Mouse (Mus musculus): Measurements from ENCODE around the gene Rsph10b. TPM values are rescaled to one million over a fixed set of nuclear protein-coding genes. Genes with fewer than 3 reads are reported as not detected.

Rsph10b gene
- polyA plus RNA-seq, 1 experiment from 2014 or later = 3.9 TPM

DNA sequence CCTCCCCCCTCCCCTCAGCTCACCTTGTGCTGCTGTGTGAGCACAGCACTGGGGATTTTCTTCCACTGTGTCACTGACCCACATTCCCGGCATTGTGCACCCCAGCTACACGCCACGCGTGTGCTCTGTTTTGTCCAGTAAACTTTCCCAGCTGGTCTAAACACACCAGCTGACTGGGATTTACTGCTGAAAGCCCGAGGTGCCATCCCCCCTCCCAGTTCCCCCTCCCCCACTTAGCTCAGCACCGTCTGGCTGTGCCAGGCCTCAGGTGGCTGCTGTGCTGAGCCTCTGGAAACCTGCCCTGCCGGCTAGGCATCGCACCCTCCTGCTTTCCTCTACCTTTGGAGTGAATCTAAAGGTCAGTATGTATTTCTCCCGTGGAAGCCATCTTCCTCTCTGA is 48.0 kb downstream of the Rsph10b start:
- DNase-seq (ENCODE audit: low spot score) (no peak), ATAC-seq (ENCODE audit: low FRiP score) (no peak)
- Histone ChIP-seq H3K9ac (no peak overlapping the region), H3K27ac (no peak overlapping the region), H3K36me3 (replicated peaks; ENCODE audit: control insufficient read depth, insufficient read depth) (peaks cover 30% of the 10 kb centered on the region), H3K9me3 (ENCODE audit: control insufficient read depth, low read length) (no peaks in the 10 kb centered on the region), H3K4me3 (replicated peaks; ENCODE audit: low read length) (no peak overlapping the region), H3K4me1 (replicated peaks; ENCODE audit: control insufficient read depth, insufficient read depth, low read length) (no peaks in the 10 kb centered on the region), H3K4me2 (replicated peaks) (no peak overlapping the region), H3K27me3 (ENCODE audit: control insufficient read depth, insufficient read depth, low read length) (no peaks in the 10 kb centered on the region)
- 28% methylated on average over 9 of the region's 9 CpGs for whole genome bisulfite sequencing

DNA sequence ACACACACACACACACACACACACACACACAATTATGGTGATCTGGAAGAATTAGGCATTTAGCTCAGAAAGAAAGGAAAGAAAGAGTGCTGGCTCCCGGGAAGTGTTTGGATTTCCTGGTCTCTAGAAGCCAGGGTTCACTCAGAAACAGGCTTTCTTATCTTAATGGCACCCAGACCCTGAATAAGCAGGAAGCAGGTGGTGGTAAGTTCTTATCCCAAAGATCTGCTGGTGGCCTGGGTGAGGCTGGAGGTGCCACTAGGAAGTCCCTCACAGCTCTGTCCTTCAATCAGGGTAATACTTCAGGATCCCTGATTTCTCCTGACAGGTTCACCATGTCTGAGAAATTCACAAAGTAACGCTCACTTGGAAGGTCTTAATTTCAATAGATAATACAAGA is 49.5 kb downstream of the Rsph10b start:
- Histone ChIP-seq H3K27ac (no peak overlapping the region), H3K9ac (no peak overlapping the region), H3K9me3 (ENCODE audit: control insufficient read depth, low read length) (no peaks in the 10 kb centered on the region), H3K4me1 (replicated peaks; ENCODE audit: control insufficient read depth, insufficient read depth, low read length) (no peaks in the 10 kb centered on the region), H3K4me3 (replicated peaks; ENCODE audit: low read length) (no peak overlapping the region), H3K36me3 (replicated peaks; ENCODE audit: control insufficient read depth, insufficient read depth) (peaks cover 44% of the 10 kb centered on the region), H3K4me2 (replicated peaks) (no peak overlapping the region), H3K27me3 (ENCODE audit: control insufficient read depth, insufficient read depth, low read length) (no peaks in the 10 kb centered on the region)
- 90% methylated on average over 2 of the region's 2 CpGs for WGBS
- no peak for ATAC-seq (ENCODE audit: low FRiP score)
- DNase-seq (ENCODE audit: low spot score) = no peak

- no peak for ATAC-seq (ENCODE audit: low FRiP score)
- Histone ChIP-seq H3K9me3 (ENCODE audit: control insufficient read depth, low read length) (no peaks in the 10 kb centered on the region), H3K4me1 (replicated peaks; ENCODE audit: control insufficient read depth, insufficient read depth, low read length) (no peaks in the 10 kb centered on the region), H3K27me3 (ENCODE audit: control insufficient read depth, insufficient read depth, low read length) (no peaks in the 10 kb centered on the region), H3K4me3 (replicated peaks; ENCODE audit: low read length) (no peak overlapping the region), H3K27ac (no peak overlapping the region), H3K36me3 (replicated peaks; ENCODE audit: control insufficient read depth, insufficient read depth) (peaks cover 75% of the 10 kb centered on the region), H3K9ac (no peak overlapping the region), H3K4me2 (replicated peaks) (no peak overlapping the region)
- 88% methylated on average over 7 of the region's 7 CpGs for WGBS
- DNase-seq (ENCODE audit: low spot score) = no peak
Measured at GRCm38 (mm10) chr5:143985381-143985780, 52.5 kb downstream of the Rsph10b start.

- Histone ChIP-seq H3K36me3 (replicated peaks; ENCODE audit: control insufficient read depth, insufficient read depth) (peaks cover 97% of the 10 kb centered on the region), H3K4me3 (replicated peaks; ENCODE audit: low read length) (no peak overlapping the region), H3K4me2 (replicated peaks) (no peak overlapping the region), H3K9ac (no peak overlapping the region), H3K27ac (no peak overlapping the region), H3K4me1 (replicated peaks; ENCODE audit: control insufficient read depth, insufficient read depth, low read length) (no peaks in the 10 kb centered on the region), H3K9me3 (ENCODE audit: control insufficient read depth, low read length) (no peaks in the 10 kb centered on the region), H3K27me3 (ENCODE audit: control insufficient read depth, insufficient read depth, low read length) (no peaks in the 10 kb centered on the region)
- no peak for ATAC-seq (ENCODE audit: low FRiP score)
- 95% methylated on average over 3 of the region's 3 CpGs for WGBS
- no peak for DNase-seq (ENCODE audit: low spot score)
Measured at GRCm38 (mm10) chr5:143987596-143987995, 54.8 kb downstream of the Rsph10b start.

- 71% methylated on average over 4 of the region's 4 CpGs for WGBS
- Histone ChIP-seq H3K27ac (no peak overlapping the region), H3K36me3 (replicated peaks; ENCODE audit: control insufficient read depth, insufficient read depth) (peaks cover 99% of the 10 kb centered on the region), H3K9me3 (ENCODE audit: control insufficient read depth, low read length) (no peaks in the 10 kb centered on the region), H3K27me3 (ENCODE audit: control insufficient read depth, insufficient read depth, low read length) (no peaks in the 10 kb centered on the region), H3K4me2 (replicated peaks) (no peak overlapping the region), H3K9ac (no peak overlapping the region), H3K4me3 (replicated peaks; ENCODE audit: low read length) (no peak overlapping the region), H3K4me1 (replicated peaks; ENCODE audit: control insufficient read depth, insufficient read depth, low read length) (no peaks in the 10 kb centered on the region)
- ATAC-seq (ENCODE audit: low FRiP score) = no peak
- DNase-seq (ENCODE audit: low spot score) = no peak
Measured at GRCm38 (mm10) chr5:143989046-143989445, 56.2 kb downstream of the Rsph10b start.

GRCm38 (mm10) chr5:143990086-143990485 is 57.3 kb downstream of the Rsph10b start:
- ATAC-seq (ENCODE audit: low FRiP score) (no peak), DNase-seq (ENCODE audit: low spot score) (no peak)
- no peaks in the 10 kb centered on the region for H3K4me1 ChIP-seq (replicated peaks; ENCODE audit: control insufficient read depth, insufficient read depth, low read length)
- H3K27me3 ChIP-seq (ENCODE audit: control insufficient read depth, insufficient read depth, low read length) = no peaks in the 10 kb centered on the region
- 85% methylated on average over 11 of the region's 11 CpGs for WGBS
- H3K9ac ChIP-seq = no peak overlapping the region
- no peak overlapping the region for H3K4me3 ChIP-seq (replicated peaks; ENCODE audit: low read length)
- H3K36me3 ChIP-seq (replicated peaks; ENCODE audit: control insufficient read depth, insufficient read depth) = peaks cover 99% of the 10 kb centered on the region
- H3K9me3 ChIP-seq (ENCODE audit: control insufficient read depth, low read length) = no peaks in the 10 kb centered on the region
- H3K4me2 ChIP-seq (replicated peaks) = no peak overlapping the region
- no peak overlapping the region for H3K27ac ChIP-seq

GRCm38 (mm10) chr5:143992661-143993060 is 59.8 kb downstream of the Rsph10b start:
- H3K9me3 ChIP-seq (ENCODE audit: control insufficient read depth, low read length) = no peaks in the 10 kb centered on the region
- no peak overlapping the region for H3K4me3 ChIP-seq (replicated peaks; ENCODE audit: low read length)
- ATAC-seq (ENCODE audit: low FRiP score) (no peak), DNase-seq (ENCODE audit: low spot score) (no peak)
- no peaks in the 10 kb centered on the region for H3K4me1 ChIP-seq (replicated peaks; ENCODE audit: control insufficient read depth, insufficient read depth, low read length)
- peaks cover 100% of the 10 kb centered on the region for H3K36me3 ChIP-seq (replicated peaks; ENCODE audit: control insufficient read depth, insufficient read depth)
- H3K4me2 ChIP-seq (replicated peaks) = no peak overlapping the region
- 89% methylated on average over 10 of the region's 10 CpGs for WGBS
- H3K27ac ChIP-seq = no peak overlapping the region
- H3K9ac ChIP-seq = no peak overlapping the region
- H3K27me3 ChIP-seq (ENCODE audit: control insufficient read depth, insufficient read depth, low read length) = no peaks in the 10 kb centered on the region

- peaks cover 100% of the 10 kb centered on the region for H3K36me3 ChIP-seq (replicated peaks; ENCODE audit: control insufficient read depth, insufficient read depth)
Measured at GRCm38 (mm10) chr5:143993260-143993659, 60.4 kb downstream of the Rsph10b start.

DNA sequence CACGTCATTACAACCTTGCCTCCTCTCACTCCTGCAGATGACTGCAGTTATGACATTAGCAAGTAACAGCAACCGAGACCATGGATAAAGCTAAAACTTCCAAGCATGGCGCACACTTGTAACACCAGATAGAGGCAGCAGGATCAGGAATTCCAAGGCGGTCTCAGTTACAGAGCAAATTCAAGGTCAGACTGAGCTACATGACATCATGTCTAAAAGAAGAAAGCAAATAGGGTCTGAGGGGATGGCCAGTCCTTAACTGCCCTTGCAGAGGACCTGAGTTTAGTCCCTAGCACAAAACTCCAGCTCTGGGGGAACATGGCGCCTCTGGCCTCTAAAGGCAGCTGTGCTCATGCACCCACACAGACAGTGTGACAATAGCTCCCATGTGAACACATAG is 61.0 kb downstream of the Rsph10b start:
- DNase-seq (ENCODE audit: low spot score) (no peak), ATAC-seq (ENCODE audit: low FRiP score) (no peak)
- Histone ChIP-seq H3K27me3 (ENCODE audit: control insufficient read depth, insufficient read depth, low read length) (no peaks in the 10 kb centered on the region), H3K9me3 (ENCODE audit: control insufficient read depth, low read length) (no peaks in the 10 kb centered on the region), H3K4me1 (replicated peaks; ENCODE audit: control insufficient read depth, insufficient read depth, low read length) (no peaks in the 10 kb centered on the region), H3K4me2 (replicated peaks) (no peak overlapping the region), H3K9ac (no peak overlapping the region), H3K36me3 (replicated peaks; ENCODE audit: control insufficient read depth, insufficient read depth) (peaks cover 100% of the 10 kb centered on the region), H3K4me3 (replicated peaks; ENCODE audit: low read length) (no peak overlapping the region), H3K27ac (no peak overlapping the region)
- WGBS = 98% methylated on average over 5 of the region's 5 CpGs

More at GRCm38 (mm10) chr5:143993260-143993659, 60.4 kb downstream of the Rsph10b start:
- no peak overlapping the region for H3K4me3 ChIP-seq (replicated peaks; ENCODE audit: low read length)
- no peaks in the 10 kb centered on the region for H3K27me3 ChIP-seq (ENCODE audit: control insufficient read depth, insufficient read depth, low read length)
- WGBS = 94% methylated on average over 8 of the region's 8 CpGs
- ATAC-seq (ENCODE audit: low FRiP score) (no peak), DNase-seq (ENCODE audit: low spot score) (no peak)
- no peaks in the 10 kb centered on the region for H3K9me3 ChIP-seq (ENCODE audit: control insufficient read depth, low read length)
- H3K4me2 ChIP-seq (replicated peaks) = no peak overlapping the region
- H3K27ac ChIP-seq = no peak overlapping the region
- no peaks in the 10 kb centered on the region for H3K4me1 ChIP-seq (replicated peaks; ENCODE audit: control insufficient read depth, insufficient read depth, low read length)
- no peak overlapping the region for H3K9ac ChIP-seq

DNA sequence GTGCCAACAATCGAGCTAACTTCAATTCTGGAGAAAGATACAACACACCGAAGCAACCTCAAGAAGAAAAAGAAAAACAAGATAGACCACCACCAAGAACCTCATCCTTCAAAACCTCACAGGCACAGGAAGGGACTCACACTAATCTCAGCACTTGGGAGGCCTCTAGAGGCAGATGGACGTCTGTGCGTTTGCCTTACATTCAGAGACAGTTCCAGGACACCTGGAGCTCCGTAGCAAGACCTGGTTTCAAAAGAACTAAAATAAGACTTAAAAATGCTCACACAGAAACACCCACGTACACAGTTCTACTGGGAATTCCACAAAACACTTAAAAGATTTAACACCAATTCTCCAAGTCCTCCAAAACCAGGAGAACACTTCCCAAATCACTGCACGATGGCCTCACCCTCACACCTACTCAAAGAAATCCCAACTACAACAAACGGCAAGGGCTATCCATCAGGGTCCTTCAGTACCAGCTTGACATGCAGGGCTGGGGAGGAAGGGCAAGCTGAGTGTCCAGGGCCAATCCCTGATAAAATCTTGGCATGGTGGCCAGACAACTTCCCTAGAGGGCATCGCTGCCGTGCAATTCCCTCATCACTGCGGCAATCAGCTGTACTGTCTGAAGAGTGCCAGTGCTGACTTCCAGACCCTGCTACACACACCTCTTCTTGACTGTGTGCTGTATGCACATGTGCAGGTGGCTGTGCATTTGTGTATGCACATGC is 62.0 kb downstream of the Rsph10b start:
- H3K27ac ChIP-seq = no peak overlapping the region
- ATAC-seq (ENCODE audit: low FRiP score) = no peak
- H3K4me1 ChIP-seq (replicated peaks; ENCODE audit: control insufficient read depth, insufficient read depth, low read length) = no peaks in the 10 kb centered on the region
- H3K36me3 ChIP-seq (replicated peaks; ENCODE audit: control insufficient read depth, insufficient read depth) = peaks cover 100% of the 10 kb centered on the region
- no peak for DNase-seq (ENCODE audit: low spot score)
- no peak overlapping the region for H3K4me2 ChIP-seq (replicated peaks)
- 79% methylated on average over 11 of the region's 11 CpGs for WGBS
- no peaks in the 10 kb centered on the region for H3K9me3 ChIP-seq (ENCODE audit: control insufficient read depth, low read length)
- H3K27me3 ChIP-seq (ENCODE audit: control insufficient read depth, insufficient read depth, low read length) = no peaks in the 10 kb centered on the region
- no peak overlapping the region for H3K4me3 ChIP-seq (replicated peaks; ENCODE audit: low read length)
- H3K9ac ChIP-seq = no peak overlapping the region
